In the genomic region with DNA sequence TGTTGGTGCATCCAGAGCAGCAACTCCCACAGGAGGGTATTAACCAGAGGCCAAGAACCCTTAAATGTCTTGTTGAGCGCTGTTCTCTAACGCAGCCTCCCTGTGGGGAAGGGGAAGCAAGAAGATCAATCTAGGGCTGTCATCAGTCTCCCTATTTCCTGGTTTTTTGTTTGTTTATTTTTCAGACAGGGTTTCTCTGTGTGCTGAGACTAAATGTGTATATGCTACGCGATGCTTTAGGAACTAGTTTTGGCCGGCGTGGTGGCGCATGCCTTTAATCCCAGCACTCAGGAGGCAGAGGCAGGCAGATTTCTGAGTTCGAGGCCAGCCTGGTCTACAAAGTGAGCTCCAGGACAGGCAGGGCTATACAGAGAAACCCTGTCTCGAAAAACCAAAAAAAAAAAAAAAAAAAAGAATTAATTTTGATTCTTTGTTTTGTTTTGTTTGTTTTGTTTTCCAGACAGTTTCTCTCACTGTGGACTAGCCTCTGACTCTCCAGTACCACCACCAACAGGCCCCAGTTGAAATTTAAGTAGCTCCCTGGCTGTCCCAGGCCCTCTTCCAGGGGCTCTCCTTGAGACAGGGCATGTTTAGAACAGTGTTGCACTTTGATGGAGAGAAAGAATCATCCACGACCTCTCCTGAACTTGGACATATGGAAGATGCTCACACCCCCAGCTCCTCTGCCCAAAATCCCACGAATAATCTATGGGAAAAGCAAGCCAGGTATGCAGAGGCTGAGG, we compare ENCODE assay signal across 9 mouse cellular contexts. TPM values are rescaled to one million over a fixed set of nuclear protein-coding genes. Genes with fewer than 3 reads are reported as not detected.
A peak's percentile ranks its signal among the peaks of the same experiment; 100 is the strongest.
DNase-seq lines count a peak whose midpoint lies in the region; ATAC-seq and TF ChIP-seq lines count a peak whose summit lies in the region.
"Had no signal": no experiment of that assay in that cellular context is flagged by ENCODE, and none has a peak within 500 bp of the region (broad histone marks: within the 10 kb centered on the region; RNA-seq: fewer than 3 reads in every experiment).

No protein-coding gene starts in this region.

- no peak for TF ChIP-seq EP300 in heart, adult 2 months (IDR thresholded peaks at IDR 0.05; ENCODE audit: insufficient read depth, low read depth, low read length)

- intact Hi-C loops in heart, adult 2 months (cut with DNase I): no loop called here

- H3K36me3 ChIP-seq in heart, embryonic 11.5 days (ENCODE audit: control insufficient read depth, insufficient read depth, low read length): peaks cover 2% of the 10 kb centered on the region; the same call in 1 of the 2 replicates
- H3K36me3 ChIP-seq in heart, adult 2 months (ENCODE audit: control insufficient read depth, insufficient read depth, low read length): no peaks in the 10 kb centered on the region
- peaks cover 21% of the 10 kb centered on the region for H3K36me3 ChIP-seq in G1E (replicated peaks)
- no peaks in the 10 kb centered on the region for H3K36me3 ChIP-seq in hindbrain, embryonic 11.5 days (ENCODE audit: control insufficient read depth, insufficient read depth, low read length)
- peaks cover 21% of the 10 kb centered on the region for H3K36me3 ChIP-seq in midbrain, embryonic 10.5 days

- H3K4me2 ChIP-seq in heart, embryonic 11.5 days: peak overlapping the region; percentile 96
- H3K4me2 ChIP-seq in hindbrain, embryonic 11.5 days (replicated peaks; ENCODE audit: low read depth, low read length): peak overlapping the region; percentile 71

- H3K4me3 ChIP-seq in heart, embryonic 11.5 days (ENCODE audit: low read depth, low read length): no peak overlapping the region; the same call in 1 of the 2 replicates
- H3K4me3 ChIP-seq in heart, adult 2 months: no peak overlapping the region
- H3K4me3 ChIP-seq in G1E (ENCODE audit: low read depth, low read length): peak overlapping the region; percentile 93; the same call in 1 of the 2 replicates
- no peak overlapping the region for H3K4me3 ChIP-seq in hindbrain, embryonic 11.5 days (ENCODE audit: low read depth, low read length)
- H3K4me3 ChIP-seq in midbrain, embryonic 10.5 days: peak overlapping the region; percentile 81

- ATAC-seq in heart, embryonic 11.5 days (replicated peaks; ENCODE audit: insufficient number of reproducible peaks, low FRiP score, low TSS enrichment): no peak
- no peak for ATAC-seq in G1E (ENCODE audit: extremely low read depth, insufficient number of reproducible peaks, low FRiP score, poor library complexity, severe bottlenecking)
- ATAC-seq in hindbrain, embryonic 11.5 days (ENCODE audit: low FRiP score): no peak
- ATAC-seq: inflammation-experienced regulatory T-cells, adult 6 months had no signal

- no peaks in the 10 kb centered on the region for H3K79me2 ChIP-seq in heart, adult 2 months (replicated peaks; ENCODE audit: control insufficient read depth, insufficient read depth, low read length)

- H3K9me3 ChIP-seq in heart, embryonic 11.5 days (replicated peaks; ENCODE audit: control insufficient read depth, low read length): no peaks in the 10 kb centered on the region
- H3K9me3 ChIP-seq in G1E (replicated peaks): no peaks in the 10 kb centered on the region
- H3K9me3 ChIP-seq in hindbrain, embryonic 11.5 days (ENCODE audit: control insufficient read depth, low read length): no peaks in the 10 kb centered on the region
- no peaks in the 10 kb centered on the region for H3K9me3 ChIP-seq in midbrain, embryonic 10.5 days (replicated peaks)

- no peaks in the 10 kb centered on the region for H3K27me3 ChIP-seq in heart, embryonic 11.5 days (ENCODE audit: control insufficient read depth, insufficient read depth, low read length)
- no peaks in the 10 kb centered on the region for H3K27me3 ChIP-seq in heart, adult 2 months (ENCODE audit: control insufficient read depth, insufficient read depth, low read length)
- H3K27me3 ChIP-seq in G1E (ENCODE audit: insufficient read depth, low read length): no peaks in the 10 kb centered on the region; the same call in 1 of the 2 replicates
- H3K27me3 ChIP-seq in hindbrain, embryonic 11.5 days (ENCODE audit: control insufficient read depth, insufficient read depth, low read length): no peaks in the 10 kb centered on the region
- no peaks in the 10 kb centered on the region for H3K27me3 ChIP-seq in midbrain, embryonic 10.5 days (ENCODE audit: low read depth, poor library complexity, severe bottlenecking)

- 73% methylated on average over 11 of the region's 11 CpGs for WGBS in heart, embryonic 11.5 days (ENCODE audit: insufficient replicate concordance)
- WGBS in heart, adult 2 months: 78% methylated on average over 11 of the region's 11 CpGs
- WGBS in hindbrain, embryonic 11.5 days: 73% methylated on average over 11 of the region's 11 CpGs
- 85% methylated on average over 11 of the region's 11 CpGs for WGBS in midbrain, embryonic 10.5 days

- TF ChIP-seq CTCF in heart, adult 2 months (IDR thresholded peaks at IDR 0.05): no peak
- TF ChIP-seq CTCF in G1E (IDR thresholded peaks at IDR 0.05; ENCODE audit: low read depth, low read length): no peak

- no peak for TF ChIP-seq POLR2A in heart, adult 2 months (IDR thresholded peaks at IDR 0.05; ENCODE audit: insufficient read depth, low read depth, low read length)

- peaks cover 20% of the 10 kb centered on the region for H3K4me1 ChIP-seq in heart, embryonic 11.5 days (ENCODE audit: control insufficient read depth, insufficient read depth, low read length)
- H3K4me1 ChIP-seq in heart, adult 2 months (ENCODE audit: control insufficient read depth, insufficient read depth, low read length): peaks cover 9% of the 10 kb centered on the region
- H3K4me1 ChIP-seq in G1E (ENCODE audit: insufficient read depth, low read depth, low read length): peaks cover 45% of the 10 kb centered on the region
- peaks cover 4% of the 10 kb centered on the region for H3K4me1 ChIP-seq in hindbrain, embryonic 11.5 days (replicated peaks; ENCODE audit: control insufficient read depth, insufficient read depth, low read length)
- H3K4me1 ChIP-seq in midbrain, embryonic 10.5 days: peaks cover 60% of the 10 kb centered on the region

- peak overlapping the region; percentile 89; the same call in 1 of the 2 replicates for H3K27ac ChIP-seq in heart, embryonic 11.5 days (ENCODE audit: low read depth, low read length)
- H3K27ac ChIP-seq in heart, adult 2 months: no peak overlapping the region
- no peak overlapping the region for H3K27ac ChIP-seq in hindbrain, embryonic 11.5 days (ENCODE audit: low read depth, low read length)
- peak overlapping the region; percentile 93; the same call in 1 of the 2 replicates for H3K27ac ChIP-seq in midbrain, embryonic 10.5 days (replicated peaks)

- H3K9ac ChIP-seq in heart, embryonic 11.5 days (ENCODE audit: low read depth, low read length): no peak overlapping the region
- H3K9ac ChIP-seq in heart, adult 2 months (ENCODE audit: low read depth, low read length): no peak overlapping the region
- peak overlapping the region; percentile 62; the same call in 1 of the 2 replicates for H3K9ac ChIP-seq in hindbrain, embryonic 11.5 days (ENCODE audit: low read depth, low read length)

- no peak for DNase-seq in heart, adult 2 months
- DNase-seq in G1E (ENCODE audit: low spot score): no peak
- no peak for DNase-seq in hindbrain, embryonic 11.5 days (ENCODE audit: low spot score)
- no peak for DNase-seq in midbrain, embryonic 10.5 days (ENCODE audit: low spot score)
- DNase-seq in retina, postnatal 1 day: no peak
- no peak for DNase-seq in adrenal gland, adult (ENCODE audit: inconsistent age in 2 of 2, low spot score in 1 of 2)
- no peak for DNase-seq in cerebellum, adult 18-20 months

RNA-seq across cellular contexts. Expression of a gene that starts 1.3 kb away (rescaled TPM):
- 42.7 and 46.0 TPM in 2 replicates for polyA plus RNA-seq in heart, embryonic 11.5 days (2014; fragmentation: Nextera tagmentation; extraction: Ambion mirVana)
- total RNA-seq in heart, adult 2 months (2021): 10 to 100 TPM; 12.7 TPM
- 24.8 and 30.5 TPM in 2 replicates for polyA plus RNA-seq in heart, adult 2 months (2012; rRNA removed)
- 13.9 and 19.0 TPM in 2 replicates for total RNA-seq in G1E (2014; fragmentation: Nextera tagmentation)
- 12.4 and 16.7 TPM in 2 replicates for total RNA-seq in G1E (2017)
- polyA plus RNA-seq in G1E (2012): 30.2 and 34.4 TPM in 2 replicates
- polyA plus RNA-seq in hindbrain, embryonic 11.5 days (2014; fragmentation: Nextera tagmentation; extraction: Ambion mirVana): 53.2 and 56.6 TPM in 2 replicates
- polyA plus RNA-seq in midbrain, embryonic 10.5 days (2016; fragmentation: Nextera tagmentation; extraction: Ambion mirVana): 74.3 and 80.4 TPM in 2 replicates

RNA-seq across cellular contexts. Expression of a gene that starts 5.0 kb away (rescaled TPM):
- 160 and 168 TPM in 2 replicates for polyA plus RNA-seq in heart, embryonic 11.5 days (2014; fragmentation: Nextera tagmentation; extraction: Ambion mirVana)
- 100 to 1,000 TPM; 234 to 288 TPM for total RNA-seq in heart, adult 2 months (2021)
- polyA plus RNA-seq in heart, adult 2 months (2012; rRNA removed): 189 and 254 TPM in 2 replicates
- total RNA-seq in G1E (2014; fragmentation: Nextera tagmentation) (8.2 and 8.7 TPM in 2 replicates), G1E (2017) (4.4 and 9.4 TPM in 2 replicates)
- polyA plus RNA-seq in G1E (2012): 77.6 and 103 TPM in 2 replicates
- 7.0 and 8.3 TPM in 2 replicates for polyA plus RNA-seq in hindbrain, embryonic 11.5 days (2014; fragmentation: Nextera tagmentation; extraction: Ambion mirVana)
- polyA plus RNA-seq in midbrain, embryonic 10.5 days (2016; fragmentation: Nextera tagmentation; extraction: Ambion mirVana): 9.9 and 17.1 TPM in 2 replicates

RNA-seq across cellular contexts. Expression of a gene that starts 7.1 kb away (rescaled TPM):
- polyA plus RNA-seq in heart, embryonic 11.5 days (2014; fragmentation: Nextera tagmentation; extraction: Ambion mirVana): 0.17 and 0.47 TPM in 2 replicates
- under 1 TPM; 0.50 to 0.82 TPM for total RNA-seq in heart, adult 2 months (2021)
- 0.29 and 0.44 TPM in 2 replicates for polyA plus RNA-seq in heart, adult 2 months (2012; rRNA removed)
- 1.1 and 1.4 TPM in 2 replicates for total RNA-seq in G1E (2014; fragmentation: Nextera tagmentation)
- total RNA-seq in G1E (2017): 0.55 and 0.58 TPM in 2 replicates
- 0.51 and 0.57 TPM in 2 replicates for polyA plus RNA-seq in G1E (2012)
- 0.71 and 1.3 TPM in 2 replicates for polyA plus RNA-seq in hindbrain, embryonic 11.5 days (2014; fragmentation: Nextera tagmentation; extraction: Ambion mirVana)
- 6.1 and 19.7 TPM in 2 replicates for polyA plus RNA-seq in midbrain, embryonic 10.5 days (2016; fragmentation: Nextera tagmentation; extraction: Ambion mirVana)

RNA-seq across cellular contexts. Expression of a gene that starts 12.3 kb away (rescaled TPM):
- 12.3 and 14.0 TPM in 2 replicates for polyA plus RNA-seq in heart, embryonic 11.5 days (2014; fragmentation: Nextera tagmentation; extraction: Ambion mirVana)
- total RNA-seq in heart, adult 2 months (2021): 1 to 10 TPM; 1.2 to 1.3 TPM
- 8.0 and 8.5 TPM in 2 replicates for polyA plus RNA-seq in heart, adult 2 months (2012; rRNA removed)
- 14.6 and 42.2 TPM in 2 replicates for total RNA-seq in G1E (2014; fragmentation: Nextera tagmentation)
- total RNA-seq in G1E (2017): 11.8 and 14.2 TPM in 2 replicates
- 9.0 and 17.0 TPM in 2 replicates for polyA plus RNA-seq in G1E (2012)
- 13.4 and 14.3 TPM in 2 replicates for polyA plus RNA-seq in hindbrain, embryonic 11.5 days (2014; fragmentation: Nextera tagmentation; extraction: Ambion mirVana)
- 53.4 and 53.9 TPM in 2 replicates for polyA plus RNA-seq in midbrain, embryonic 10.5 days (2016; fragmentation: Nextera tagmentation; extraction: Ambion mirVana)

RNA-seq across cellular contexts. Expression of a gene that starts 28.9 kb away (rescaled TPM):
- 9.6 and 11.9 TPM in 2 replicates for polyA plus RNA-seq in heart, embryonic 11.5 days (2014; fragmentation: Nextera tagmentation; extraction: Ambion mirVana)
- 100 to 1,000 TPM; 120 to 139 TPM for total RNA-seq in heart, adult 2 months (2021)
- polyA plus RNA-seq in heart, adult 2 months (2012; rRNA removed): 209 and 257 TPM in 2 replicates
- total RNA-seq in G1E (2014; fragmentation: Nextera tagmentation): 31.2 and 41.2 TPM in 2 replicates
- total RNA-seq in G1E (2017): 17.7 and 20.0 TPM in 2 replicates
- 142 and 151 TPM in 2 replicates for polyA plus RNA-seq in G1E (2012)
- 7.9 and 9.3 TPM in 2 replicates for polyA plus RNA-seq in hindbrain, embryonic 11.5 days (2014; fragmentation: Nextera tagmentation; extraction: Ambion mirVana)
- polyA plus RNA-seq in midbrain, embryonic 10.5 days (2016; fragmentation: Nextera tagmentation; extraction: Ambion mirVana): 23.9 and 25.2 TPM in 2 replicates

Comparison
In these comparisons a context has a peak if more than half of its experiments do, and no peak if none do; other contexts are left out.
1. H3K27ac ChIP-seq: peak in heart, embryonic 11.5 days (single experiment) and midbrain, embryonic 10.5 days (single experiment); none in heart, adult 2 months (single experiment) and hindbrain, embryonic 11.5 days (single experiment).
2. H3K4me3 ChIP-seq: peak in G1E (single experiment) and midbrain, embryonic 10.5 days (single experiment); none in heart, embryonic 11.5 days (single experiment), heart, adult 2 months (single experiment) and hindbrain, embryonic 11.5 days (single experiment).